50 mouse cellular contexts compared by ENCODE assay signal in the genomic region with DNA sequence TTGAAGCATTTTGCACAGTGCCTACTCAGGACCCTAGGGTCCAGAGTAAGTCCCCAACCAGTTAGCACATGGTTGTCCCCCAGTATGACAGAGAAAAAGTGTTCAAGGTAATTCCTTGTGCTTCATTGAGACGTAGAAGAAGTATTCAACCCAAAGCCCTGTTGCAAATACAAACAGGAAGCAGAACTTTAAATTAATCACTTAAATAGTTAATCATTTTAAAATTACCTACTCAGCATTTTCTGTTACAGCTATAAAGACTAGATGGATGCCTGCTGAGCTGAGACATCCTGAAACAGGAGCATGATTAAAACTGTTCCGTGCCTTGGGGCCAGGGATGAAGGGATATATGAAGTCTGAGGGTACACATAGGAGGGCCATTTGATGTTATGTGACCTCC. TPM values are rescaled to one million over a fixed set of nuclear protein-coding genes. Genes with fewer than 3 reads are reported as not detected.
"Had no signal": no experiment of that assay in that cellular context is flagged by ENCODE, and none has a peak within 500 bp of the region (broad histone marks: within the 10 kb centered on the region; RNA-seq: fewer than 3 reads in every experiment).

No protein-coding gene starts in this region.

- H3K9me3 ChIP-seq: heart, embryonic 12.5 days; heart, embryonic 13.5 days; heart, embryonic 15.5 days; hindbrain, embryonic 10.5 days; hindbrain, embryonic 12.5 days; hindbrain, embryonic 13.5 days; hindbrain, embryonic 15.5 days; intestine, embryonic 15.5 days; kidney, embryonic 15.5 days had no signal

- H3K27me3 ChIP-seq: heart, embryonic 12.5 days; heart, embryonic 13.5 days; heart, embryonic 15.5 days; hindbrain, embryonic 12.5 days; hindbrain, embryonic 13.5 days; hindbrain, embryonic 15.5 days; intestine, embryonic 15.5 days; kidney, embryonic 15.5 days had no signal

- H3K9ac ChIP-seq: heart, embryonic 12.5 days; heart, embryonic 13.5 days; heart, embryonic 15.5 days; hindbrain, embryonic 12.5 days; hindbrain, embryonic 13.5 days; hindbrain, embryonic 14.5 days; hindbrain, embryonic 15.5 days; intestine, embryonic 15.5 days; kidney, embryonic 15.5 days had no signal

- DNase-seq: heart, postnatal 10 days; heart, postnatal 14 days; heart, postnatal 36 days; heart, postnatal 4 days; kidney, adult 11 months; kidney, adult 18-20 months; kidney, adult 2 months; kidney, adult 8-10 months; kidney, adult 9 months; kidney, postnatal 10 days; kidney, postnatal 14 days; kidney, postnatal 25 days; kidney, postnatal 36 days; kidney, postnatal 4 days; layer of hippocampus, adult 9-11 months; layer of hippocampus, postnatal 36 days had no signal

- H3K4me2 ChIP-seq: heart, embryonic 12.5 days; heart, embryonic 13.5 days; heart, embryonic 15.5 days; hindbrain, embryonic 12.5 days; hindbrain, embryonic 13.5 days; hindbrain, embryonic 14.5 days; hindbrain, embryonic 15.5 days; intestine, embryonic 15.5 days; kidney, embryonic 15.5 days had no signal

- H3K4me1 ChIP-seq: hindbrain, embryonic 10.5 days; hindbrain, embryonic 12.5 days; intestine, embryonic 15.5 days; kidney, embryonic 15.5 days had no signal

- H3K27ac ChIP-seq: heart, embryonic 13.5 days; heart, embryonic 15.5 days; hindbrain, embryonic 10.5 days; hindbrain, embryonic 12.5 days; hindbrain, embryonic 13.5 days; hindbrain, embryonic 14.5 days; hindbrain, embryonic 15.5 days; hindbrain, postnatal 0 days; intestine, embryonic 15.5 days; kidney, embryonic 15.5 days; kidney, postnatal 0 days; layer of hippocampus, adult 2 months; left cerebral cortex, adult 2 months had no signal

- ATAC-seq: hindbrain, embryonic 16.5 days; hindbrain, postnatal 0 days; inflammation-experienced regulatory T-cells, adult 6 months; intestine, embryonic 15.5 days; intestine, embryonic 16.5 days; intestine, postnatal 0 days had no signal

- H3K4me3 ChIP-seq: heart, embryonic 12.5 days; heart, embryonic 13.5 days; heart, embryonic 15.5 days; hindbrain, embryonic 10.5 days; hindbrain, embryonic 12.5 days; hindbrain, embryonic 13.5 days; hindbrain, embryonic 15.5 days; intestine, embryonic 15.5 days; kidney, embryonic 15.5 days; layer of hippocampus, adult 2 months; left cerebral cortex, adult 2 months had no signal

- H3K36me3 ChIP-seq: heart, embryonic 12.5 days; heart, embryonic 13.5 days; heart, embryonic 15.5 days; hindbrain, embryonic 10.5 days; hindbrain, embryonic 12.5 days; hindbrain, embryonic 13.5 days; hindbrain, embryonic 15.5 days; intestine, embryonic 15.5 days; kidney, embryonic 15.5 days had no signal

RNA-seq across cellular contexts. Expression of a gene that starts 26.8 kb away (rescaled TPM):
- total RNA-seq: heart, postnatal 10 days; heart, postnatal 14 days; heart, postnatal 25 days; heart, postnatal 36 days; heart, postnatal 4 days; hematopoietic stem cell, adult 5-6 weeks; hindbrain, postnatal 0 days; layer of hippocampus, adult 18-20 months; layer of hippocampus, adult 2 months; layer of hippocampus, adult 8-10 months; layer of hippocampus, postnatal 10 days; layer of hippocampus, postnatal 14 days; layer of hippocampus, postnatal 25 days; layer of hippocampus, postnatal 36 days; left cerebral cortex, adult 18-20 months; left cerebral cortex, adult 2 months; left cerebral cortex, adult 8-10 months had no signal
- polyA plus RNA-seq: heart, embryonic 12.5 days; heart, embryonic 13.5 days; heart, embryonic 14.5 days; heart, embryonic 15.5 days; heart, embryonic 16.5 days; heart, postnatal 0 days; hindbrain, embryonic 10.5 days; hindbrain, embryonic 12.5 days; hindbrain, embryonic 13.5 days; hindbrain, embryonic 14.5 days; hindbrain, embryonic 15.5 days; hindbrain, embryonic 16.5 days; hindbrain, postnatal 0 days; inflammation-experienced regulatory T-cells, adult 6 months; intestine, embryonic 14.5 days; intestine, embryonic 15.5 days; intestine, embryonic 16.5 days; intestine, postnatal 0 days; kidney, adult 2 months; kidney, embryonic 14.5 days; kidney, embryonic 15.5 days; kidney, embryonic 16.5 days; kidney, postnatal 0 days; large intestine, adult 2 months had no signal
